Mouse (Mus musculus) neural tube, embryonic 14.5 days (tissue): ENCODE data around the gene Acads. TPM values are rescaled to one million over a fixed set of nuclear protein-coding genes. Genes with fewer than 3 reads are reported as not detected.
"Not testable (repeated sequence)": the region's sequence is repeated elsewhere in the genome, so short reads cannot be mapped to it uniquely, and the experiment has no call there.

Experiments used
- ATAC-seq: fragments of 200-750 bp; cut with Nextera tagmentation; 2 replicates; pipeline ENCODE4 v1.8.0; 2017; ENCODE audit warnings: low read depth, mild to moderate bottlenecking, moderate TSS enrichment, moderate library complexity
- H3K27ac ChIP-seq: fragments of 300-500 bp; sonication (generic); 2 replicates; pipeline ENCODE4 v1.5.1; 2014; ENCODE audit warnings: low read depth, mild to moderate bottlenecking, control low read depth, low read length, moderate library complexity, mixed read lengths
- H3K27me3 ChIP-seq: fragments of 300-500 bp; sonication (generic); 2 replicates; pipeline ENCODE4 v1.6.1; 2014; ENCODE audit warnings: low read length; ENCODE audit not compliant: control insufficient read depth, insufficient read depth
- H3K36me3 ChIP-seq: fragments of 300-500 bp; sonication (generic); 2 replicates; pipeline ENCODE4 v1.6.1; 2014; ENCODE audit warnings: low read length, mixed read lengths; ENCODE audit not compliant: control insufficient read depth, insufficient read depth
- H3K4me1 ChIP-seq: fragments of 300-500 bp; sonication (generic); 2 replicates; pipeline ENCODE4 v1.6.1; 2014; ENCODE audit warnings: low read length; ENCODE audit not compliant: control insufficient read depth, insufficient read depth
- H3K4me2 ChIP-seq: fragments of 300-500 bp; sonication (generic); 2 replicates; pipeline ENCODE4 v1.6.1; 2014; ENCODE audit warnings: mild to moderate bottlenecking, low read depth, low read length, control low read depth
- H3K4me3 ChIP-seq: fragments of 300-500 bp; sonication (generic); 2 replicates; pipeline ENCODE4 v1.5.1; 2014; ENCODE audit warnings: low read depth, low read length, control low read depth, mixed read lengths
- H3K9ac ChIP-seq: fragments of 300-500 bp; sonication (generic); replicated peaks from 2 replicates; pipeline ENCODE4 v1.6.1; 2014; ENCODE audit warnings: low read depth, mild to moderate bottlenecking, control low read depth, low read length, mixed read lengths
- H3K9me3 ChIP-seq: fragments of 300-500 bp; sonication (generic); 2 replicates; pipeline ENCODE4 v1.6.1; 2016; ENCODE audit warnings: low read length; ENCODE audit not compliant: control insufficient read depth
- WGBS: fragments of 180-500 bp; shearing (Covaris S2); extraction: QIAGEN DNeasy Blood & Tissue Kit; methylation state at CpG from one replicate; pipeline ENCODE4 v1.1.7; 2014; 5-methylcytosine and 5-hydroxymethylcytosine counted together
- polyA plus RNA-seq: library from polyadenylated mRNA; unstranded; fragments of >200 nt; fragmentation: Nextera tagmentation; extraction: Ambion mirVana; gene quantifications from 2 replicates; pipeline ENCODE4 v1.2.1, GENCODE M21; 2014

Acads gene
- 11.3 and 11.7 TPM in 2 replicates for polyA plus RNA-seq

GRCm38 (mm10) chr5:115118961-115119570 lies at the start of gene Acads:
Gene Acads, minus strand, starts transcription at chr5:115119346.
- H3K4me3 ChIP-seq = peak within 1 kb of the TSS; percentile 54
- peak; percentile 80 for ATAC-seq
- H3K4me1 ChIP-seq = 0 out of 2 replicates have a peak, but pooled peaks cover 3% of the 10 kb centered on the region
- H3K27ac ChIP-seq = no peak within 1 kb of the TSS
- under 1% methylated on average over 37 of the region's 39 CpGs for WGBS
- peak within 1 kb of the TSS; percentile 72 for H3K4me2 ChIP-seq
- H3K9ac ChIP-seq = peak within 1 kb of the TSS; percentile 63
- H3K36me3 ChIP-seq = 0 out of 2 replicates have a peak, but pooled peaks cover 3% of the 10 kb centered on the region
- no peaks in the 10 kb centered on the region for H3K27me3 ChIP-seq
- no peaks in the 10 kb centered on the region for H3K9me3 ChIP-seq

- no peak overlapping the region for H3K27ac ChIP-seq
- H3K36me3 ChIP-seq = no peaks in the 10 kb centered on the region
- no peak overlapping the region for H3K4me2 ChIP-seq
- no peak overlapping the region for H3K9ac ChIP-seq
- WGBS = 78% methylated on average over 6 of the region's 6 CpGs
- no peaks in the 10 kb centered on the region for H3K9me3 ChIP-seq
- no peaks in the 10 kb centered on the region for H3K4me1 ChIP-seq
- no peak for ATAC-seq
- no peaks in the 10 kb centered on the region for H3K27me3 ChIP-seq
- no peak overlapping the region for H3K4me3 ChIP-seq
Measured at GRCm38 (mm10) chr5:115167396-115167795, 48.2 kb upstream of the Acads start.

- H3K9ac ChIP-seq = no peak overlapping the region
- no peak overlapping the region for H3K27ac ChIP-seq
- no peaks in the 10 kb centered on the region for H3K36me3 ChIP-seq
- H3K4me1 ChIP-seq = no peaks in the 10 kb centered on the region
- no peak overlapping the region for H3K4me2 ChIP-seq
- no peaks in the 10 kb centered on the region for H3K27me3 ChIP-seq
- ATAC-seq = no peak
- H3K4me3 ChIP-seq = no peak overlapping the region
- WGBS = 89% methylated on average over 7 of the region's 7 CpGs
- no peaks in the 10 kb centered on the region for H3K9me3 ChIP-seq
Measured at GRCm38 (mm10) chr5:115166815-115167194, 47.7 kb upstream of the Acads start.

GRCm38 (mm10) chr5:115165895-115166814 lies 47.0 kb upstream of the Acads start:
- no peaks in the 10 kb centered on the region for H3K9me3 ChIP-seq
- H3K27me3 ChIP-seq = no peaks in the 10 kb centered on the region
- H3K4me1 ChIP-seq = no peaks in the 10 kb centered on the region
- 0 out of 2 replicates have a peak overlapping the region, but pooled peaks have one; percentile 10 for H3K27ac ChIP-seq
- no peak overlapping the region for H3K9ac ChIP-seq
- no peaks in the 10 kb centered on the region for H3K36me3 ChIP-seq
- ATAC-seq = no peak
- no peak overlapping the region for H3K4me3 ChIP-seq
- H3K4me2 ChIP-seq = no peak overlapping the region
- WGBS = 56% methylated on average over 11 of the region's 11 CpGs

GRCm38 (mm10) chr5:115165351-115165750 lies 46.2 kb upstream of the Acads start:
- Histone ChIP-seq H3K4me2 (no peak overlapping the region), H3K4me1 (no peaks in the 10 kb centered on the region), H3K36me3 (no peaks in the 10 kb centered on the region), H3K9me3 (no peaks in the 10 kb centered on the region), H3K4me3 (no peak overlapping the region), H3K9ac (no peak overlapping the region), H3K27ac (no peak overlapping the region), H3K27me3 (no peaks in the 10 kb centered on the region)
- ATAC-seq = no peak
- 64% methylated on average over 9 of the region's 9 CpGs for WGBS

GRCm38 (mm10) chr5:115164446-115164845 lies 45.3 kb upstream of the Acads start:
- WGBS = 79% methylated on average over 4 of the region's 4 CpGs
- not testable (repeated sequence) for H3K9me3 ChIP-seq, H3K36me3 ChIP-seq, H3K27ac ChIP-seq, H3K4me1 ChIP-seq, ATAC-seq, H3K27me3 ChIP-seq, H3K9ac ChIP-seq, H3K4me2 ChIP-seq, H3K4me3 ChIP-seq

GRCm38 (mm10) chr5:115163563-115163962 lies 44.4 kb upstream of the Acads start:
- WGBS = 53% methylated on average over 8 of the region's 8 CpGs
- no peak overlapping the region for H3K27ac ChIP-seq
- H3K36me3 ChIP-seq = no peaks in the 10 kb centered on the region
- no peaks in the 10 kb centered on the region for H3K9me3 ChIP-seq
- no peak overlapping the region for H3K4me3 ChIP-seq
- no peaks in the 10 kb centered on the region for H3K27me3 ChIP-seq
- peaks cover 6% of the 10 kb centered on the region; the same call in 1 of the 2 replicates for H3K4me1 ChIP-seq
- no peak for ATAC-seq
- no peak overlapping the region for H3K4me2 ChIP-seq
- H3K9ac ChIP-seq = no peak overlapping the region

GRCm38 (mm10) chr5:115161940-115162279 lies 42.8 kb upstream of the Acads start:
- H3K27me3 ChIP-seq, H3K4me2 ChIP-seq, H3K9ac ChIP-seq, H3K36me3 ChIP-seq, H3K4me1 ChIP-seq, H3K27ac ChIP-seq, H3K9me3 ChIP-seq, ATAC-seq, H3K4me3 ChIP-seq: not testable (repeated sequence)
- no CpG with 5 or more reads among the region's 1 CpGs for WGBS
